Mouse (Mus musculus) myocyte (in vitro differentiated cells): ENCODE data around the gene Tfap2e.

ENCODE experiments used
- CEBPB ChIP-seq: IDR thresholded peaks from 2 replicates; pipeline ENCODE4 v1.6.1; 2011; ENCODE audit warnings: mild to moderate bottlenecking, moderate library complexity; ENCODE audit not compliant: poor library complexity, insufficient read depth, severe bottlenecking
- MYOD1 ChIP-seq, 3 experiments: IDR thresholded peaks; one replicate each; pipeline ENCODE4 v1.6.1; 2011; ENCODE audit warnings: control low read depth in 2 of 3, low read depth in 2 of 3, mild to moderate bottlenecking in 2 of 3, moderate library complexity in 1 of 3; ENCODE audit not compliant: insufficient read length in 2 of 3, control insufficient read depth in 1 of 3
- POLR2A ChIP-seq: IDR thresholded peaks from one replicate; pipeline ENCODE4 v1.6.1; 2011; ENCODE audit warnings: low read depth, mild to moderate bottlenecking, control low read depth, moderate library complexity; ENCODE audit not compliant: insufficient read length
- SRF ChIP-seq: IDR thresholded peaks from one replicate; pipeline ENCODE4 v1.6.1; 2011; ENCODE audit warnings: low read depth; ENCODE audit not compliant: control insufficient read depth, insufficient read length
- TCF3 ChIP-seq: IDR thresholded peaks from one replicate; pipeline ENCODE4 v1.6.1; 2011; ENCODE audit warnings: low read depth, control low read depth; ENCODE audit not compliant: insufficient read length
- USF1 ChIP-seq: IDR thresholded peaks from one replicate; pipeline ENCODE4 v1.6.1; 2011; ENCODE audit warnings: low read depth, mild to moderate bottlenecking, control low read depth, moderate library complexity

- TF ChIP-seq USF1 (no peak), POLR2A (no peak), SRF (no peak), MYOD1 (IDR thresholded peaks at IDR 0.05; ENCODE audit: control insufficient read depth in 1 of 3, insufficient read length in 2 of 3, low read depth in 2 of 3) (no peak), TCF3 (no peak), CEBPB (no peak)
Measured at GRCm38 (mm10) chr4:126734700-126735381, 1.2 kb downstream of the Tfap2e start.
